Mouse (Mus musculus) kidney, embryonic 14.5 days (tissue): ENCODE results near the gene Pbx1. TPM values are rescaled to one million over a fixed set of nuclear protein-coding genes. Genes with fewer than 3 reads are reported as not detected.

Source experiments
- ATAC-seq: fragments of 200-750 bp; cut with Nextera tagmentation; 2 replicates; pipeline ENCODE4 v1.8.0; 2017; ENCODE audit warnings: moderate number of reproducible peaks, mild to moderate bottlenecking, moderate TSS enrichment, moderate library complexity; ENCODE audit not compliant: low FRiP score, low TSS enrichment
- H3K27ac ChIP-seq: fragments of 300-500 bp; sonication (generic); 2 replicates; pipeline ENCODE4 v1.5.1; 2014; ENCODE audit warnings: low read depth, mild to moderate bottlenecking, low read length, moderate library complexity, mixed read lengths
- H3K27me3 ChIP-seq: fragments of 300-500 bp; sonication (generic); 2 replicates; pipeline ENCODE4 v1.6.1; 2014; ENCODE audit warnings: mild to moderate bottlenecking, low read length; ENCODE audit not compliant: control insufficient read depth, insufficient read depth
- H3K36me3 ChIP-seq: fragments of 300-500 bp; sonication (generic); 2 replicates; pipeline ENCODE4 v1.6.1; 2014; ENCODE audit warnings: low read length, mixed read lengths; ENCODE audit not compliant: control insufficient read depth, insufficient read depth
- H3K4me1 ChIP-seq: fragments of 300-500 bp; sonication (generic); 2 replicates; pipeline ENCODE4 v1.6.1; 2014; ENCODE audit warnings: low read length, mixed read lengths; ENCODE audit not compliant: control insufficient read depth, insufficient read depth
- H3K4me2 ChIP-seq: fragments of 300-500 bp; sonication (generic); replicated peaks from 2 replicates; pipeline ENCODE4 v1.6.1; 2014; ENCODE audit warnings: low read depth, mild to moderate bottlenecking, low read length
- H3K4me3 ChIP-seq: fragments of 300-500 bp; sonication (generic); 2 replicates; pipeline ENCODE4 v1.5.1; 2014; ENCODE audit warnings: mild to moderate bottlenecking, low read length
- H3K9ac ChIP-seq: fragments of 300-500 bp; sonication (generic); 2 replicates; pipeline ENCODE4 v1.6.1; 2014; ENCODE audit warnings: low read depth, mild to moderate bottlenecking, low read length, moderate library complexity
- H3K9me3 ChIP-seq: fragments of 300-500 bp; sonication (generic); 2 replicates; pipeline ENCODE4 v1.6.1; 2016; ENCODE audit warnings: low read length; ENCODE audit not compliant: control insufficient read depth
- WGBS: fragments of 180-500 bp; shearing (Covaris S2); extraction: QIAGEN DNeasy Blood & Tissue Kit; methylation state at CpG from one replicate; pipeline ENCODE4 v1.1.7; 2014; 5-methylcytosine and 5-hydroxymethylcytosine counted together
- polyA plus RNA-seq: library from polyadenylated mRNA; unstranded; fragments of >200 nt; fragmentation: Nextera tagmentation; extraction: Ambion mirVana; gene quantifications from 2 replicates; pipeline ENCODE4 v1.2.1, GENCODE M21; 2014

Gene Pbx1
- polyA plus RNA-seq, 1 experiment from 2014 or later, result 107 TPM

GRCm38 (mm10) chr1:168383832-168384593, 48.1 kb downstream of the Pbx1 start:
- 17% methylated on average over 5 of the region's 5 CpGs for WGBS
- 0 out of 2 replicates have a peak overlapping the region, but pooled peaks have one; percentile 4 for H3K4me2 ChIP-seq
- ATAC-seq, result peak; percentile 4; the same call in 1 of the 2 replicates
- no peaks in the 10 kb centered on the region for H3K9me3 ChIP-seq
- peaks cover 5% of the 10 kb centered on the region; the same call in 1 of the 2 replicates for H3K36me3 ChIP-seq
- H3K9ac ChIP-seq, result no peak overlapping the region
- H3K27me3 ChIP-seq, result no peaks in the 10 kb centered on the region
- H3K4me3 ChIP-seq, result no peak overlapping the region
- H3K4me1 ChIP-seq, result peaks cover 74% of the 10 kb centered on the region
- H3K27ac ChIP-seq, result peak overlapping the region; percentile 91

DNA sequence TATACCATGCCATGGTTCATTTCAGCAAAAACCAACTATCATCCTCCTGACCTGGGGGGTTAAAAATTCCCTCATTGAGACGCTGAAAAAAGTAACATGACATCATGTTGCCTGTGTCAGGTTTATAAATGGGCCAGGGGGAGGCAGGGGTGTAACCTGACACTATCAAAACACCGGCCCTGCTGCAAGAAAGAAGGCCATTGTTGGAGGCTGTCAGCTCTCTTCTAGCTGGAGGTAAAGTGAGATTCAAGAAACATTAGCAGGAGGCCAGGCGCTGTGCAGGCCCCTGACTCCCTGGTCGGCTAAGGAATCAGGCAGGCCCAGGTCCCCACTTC, 49.3 kb downstream of the Pbx1 start:
- Histone ChIP-seq H3K4me2 (no peak overlapping the region; the same call in 1 of the 2 replicates), H3K4me3 (no peak overlapping the region), H3K36me3 (peaks cover 7% of the 10 kb centered on the region; the same call in 1 of the 2 replicates), H3K27me3 (no peaks in the 10 kb centered on the region), H3K27ac (peak overlapping the region; percentile 91), H3K9me3 (no peaks in the 10 kb centered on the region), H3K4me1 (peaks cover 71% of the 10 kb centered on the region), H3K9ac (no peak overlapping the region)
- ATAC-seq, result peak; percentile 72
- 1% methylated on average over 4 of the region's 4 CpGs for WGBS

- H3K9me3 ChIP-seq, result no peaks in the 10 kb centered on the region
- peaks cover 69% of the 10 kb centered on the region for H3K4me1 ChIP-seq
- no peaks in the 10 kb centered on the region for H3K27me3 ChIP-seq
- peaks cover 7% of the 10 kb centered on the region; the same call in 1 of the 2 replicates for H3K36me3 ChIP-seq
- H3K27ac ChIP-seq, result peak overlapping the region; percentile 91
- H3K4me3 ChIP-seq, result no peak overlapping the region
- ATAC-seq, result peak; percentile 74
- no peak overlapping the region; the same call in 1 of the 2 replicates for H3K9ac ChIP-seq
- H3K4me2 ChIP-seq, result peak overlapping the region; percentile 24
- WGBS, result 9% methylated on average over 9 of the region's 9 CpGs
Observed at GRCm38 (mm10) chr1:168382106-168382822, 49.8 kb downstream of the Pbx1 start.

DNA sequence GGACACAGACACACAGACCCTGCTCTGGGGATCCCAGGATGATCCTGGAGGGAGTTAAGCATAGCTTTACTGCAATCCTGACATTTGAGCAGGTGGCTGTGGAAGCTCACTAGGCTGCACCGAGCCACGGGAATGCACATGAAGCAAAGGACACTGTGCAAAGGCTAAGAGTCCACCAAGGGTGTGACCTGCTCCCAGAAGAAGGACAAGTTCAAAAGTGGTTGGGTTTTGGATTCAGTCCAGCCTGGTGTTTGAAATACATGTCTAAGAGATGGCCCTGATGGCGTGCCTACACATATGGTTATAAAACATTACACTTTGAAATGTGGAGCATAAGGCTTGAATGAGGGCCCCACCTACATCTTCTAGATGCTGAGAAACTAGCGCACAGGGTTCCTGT, 50.6 kb downstream of the Pbx1 start:
- Histone ChIP-seq H3K4me2 (no peak overlapping the region), H3K36me3 (peaks cover 7% of the 10 kb centered on the region; the same call in 1 of the 2 replicates), H3K9ac (no peak overlapping the region), H3K9me3 (no peaks in the 10 kb centered on the region), H3K4me1 (peaks cover 62% of the 10 kb centered on the region), H3K4me3 (no peak overlapping the region), H3K27me3 (no peaks in the 10 kb centered on the region), H3K27ac (peak overlapping the region; percentile 91; the same call in 1 of the 2 replicates)
- WGBS, result 22% methylated on average over 4 of the region's 4 CpGs
- no peak; the same call in 1 of the 2 replicates for ATAC-seq

DNA sequence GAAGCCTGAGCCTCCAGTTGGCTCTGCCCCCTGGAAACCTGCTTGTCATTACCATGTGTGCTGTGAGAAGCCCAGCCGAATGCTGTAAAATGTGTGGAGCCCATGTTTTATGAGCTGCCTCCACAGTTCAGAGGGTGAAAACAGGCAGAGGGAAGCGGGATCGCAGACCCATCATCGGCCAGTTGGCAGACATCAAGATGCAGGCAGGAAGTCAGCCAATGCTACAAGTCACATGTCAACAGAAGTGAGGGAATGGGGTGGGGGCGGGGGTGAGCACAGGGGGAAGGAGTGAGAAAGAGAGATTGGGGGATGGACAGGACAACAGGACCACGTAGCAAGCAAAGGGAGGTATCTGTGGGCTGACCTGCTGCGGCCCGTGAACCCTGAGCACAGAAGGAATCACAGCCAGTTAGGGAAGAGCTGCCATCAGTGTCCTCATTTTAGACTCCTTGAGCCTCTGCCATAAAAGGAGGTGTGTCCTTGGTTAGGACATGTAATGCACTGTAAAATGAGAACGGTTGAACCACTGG, 51.8 kb downstream of the Pbx1 start:
- peaks cover 12% of the 10 kb centered on the region; the same call in 1 of the 2 replicates for H3K36me3 ChIP-seq
- no peak overlapping the region for H3K4me3 ChIP-seq
- H3K4me1 ChIP-seq, result peaks cover 50% of the 10 kb centered on the region
- no peak overlapping the region for H3K9ac ChIP-seq
- no peaks in the 10 kb centered on the region for H3K27me3 ChIP-seq
- no peaks in the 10 kb centered on the region for H3K9me3 ChIP-seq
- H3K4me2 ChIP-seq, result no peak overlapping the region
- H3K27ac ChIP-seq, result peak overlapping the region; percentile 91; the same call in 1 of the 2 replicates
- WGBS, result 19% methylated on average over 9 of the region's 9 CpGs
- ATAC-seq, result peak; percentile 25

- Histone ChIP-seq H3K27ac (no peak overlapping the region), H3K27me3 (no peaks in the 10 kb centered on the region), H3K4me1 (peaks cover 28% of the 10 kb centered on the region), H3K4me3 (no peak overlapping the region), H3K4me2 (no peak overlapping the region), H3K9me3 (no peaks in the 10 kb centered on the region), H3K9ac (no peak overlapping the region), H3K36me3 (peaks cover 23% of the 10 kb centered on the region; the same call in 1 of the 2 replicates)
- no peak for ATAC-seq
- WGBS, result 26% methylated on average over 6 of the region's 6 CpGs
Observed at GRCm38 (mm10) chr1:168377650-168378049, 54.4 kb downstream of the Pbx1 start.

DNA sequence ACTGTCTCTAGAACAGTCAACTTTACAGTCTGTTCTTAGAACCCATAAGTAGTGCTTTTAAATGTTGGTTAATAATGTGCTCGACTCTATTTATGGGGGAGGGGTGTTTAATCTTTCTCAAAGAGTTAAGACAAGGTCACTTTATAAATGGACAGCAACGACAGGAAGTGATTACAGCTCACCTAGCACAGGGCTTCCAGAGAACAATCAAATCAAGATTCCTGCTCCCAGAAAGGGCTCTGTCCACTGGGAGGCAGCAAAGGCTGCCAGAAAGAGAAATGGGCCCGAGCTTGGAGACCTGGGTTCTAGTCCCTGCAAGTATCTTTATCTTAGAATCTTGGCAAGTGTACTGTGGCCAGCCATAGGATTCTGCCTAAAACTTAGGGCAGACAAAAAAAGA, 55.7 kb downstream of the Pbx1 start:
- Histone ChIP-seq H3K27me3 (no peaks in the 10 kb centered on the region), H3K9me3 (no peaks in the 10 kb centered on the region), H3K27ac (no peak overlapping the region), H3K4me2 (no peak overlapping the region), H3K9ac (no peak overlapping the region), H3K36me3 (peaks cover 31% of the 10 kb centered on the region; the same call in 1 of the 2 replicates), H3K4me3 (no peak overlapping the region), H3K4me1 (peaks cover 15% of the 10 kb centered on the region)
- 36% methylated on average over 3 of the region's 3 CpGs for WGBS
- no peak for ATAC-seq

GRCm38 (mm10) chr1:168374953-168375600, 57.0 kb downstream of the Pbx1 start:
- no peak overlapping the region for H3K4me3 ChIP-seq
- H3K9me3 ChIP-seq, result no peaks in the 10 kb centered on the region
- no peak overlapping the region for H3K27ac ChIP-seq
- no peaks in the 10 kb centered on the region for H3K27me3 ChIP-seq
- 78% methylated on average over 12 of the region's 12 CpGs for WGBS
- H3K4me1 ChIP-seq, result peaks cover 3% of the 10 kb centered on the region
- H3K36me3 ChIP-seq, result peaks cover 35% of the 10 kb centered on the region; the same call in 1 of the 2 replicates
- ATAC-seq, result no peak
- no peak overlapping the region for H3K9ac ChIP-seq
- no peak overlapping the region for H3K4me2 ChIP-seq
